Mouse (Mus musculus): Measurements from ENCODE around the gene Gdpd2.
A peak's percentile ranks its signal among the peaks of the same experiment; 100 is the strongest.

The Gdpd2 gene

DNA sequence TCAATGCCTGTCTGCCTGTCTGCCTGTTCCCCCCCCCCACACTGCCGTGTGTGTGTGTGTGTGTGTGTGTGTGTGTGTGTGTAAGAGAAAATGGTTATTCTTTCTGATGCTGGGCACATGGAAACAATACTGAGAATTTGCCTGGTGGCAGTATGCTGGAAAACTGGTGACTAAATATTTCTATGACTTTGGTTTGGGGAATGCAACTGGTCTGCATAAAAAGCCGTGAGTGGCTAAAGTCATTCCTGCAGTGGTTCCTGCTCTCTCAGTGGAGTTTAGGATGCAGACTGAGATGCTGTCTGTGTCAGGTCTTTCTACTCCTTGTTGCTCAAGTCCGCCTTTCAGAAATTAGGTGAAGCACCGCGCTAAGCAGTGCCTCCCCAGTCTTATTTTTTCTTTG, 48.7 kb downstream of the Gdpd2 start:
- peak; percentile 37 for DNase-seq
